Mouse (Mus musculus): ENCODE results near the gene Insr. TPM values are rescaled to one million over a fixed set of nuclear protein-coding genes. Genes with fewer than 3 reads are reported as not detected.
"Not testable (repeated sequence)": the region's sequence is repeated elsewhere in the genome, so short reads cannot be mapped to it uniquely, and the experiment has no call there.

Gene Insr
- polyA plus RNA-seq (2014; fragmentation: Nextera tagmentation; extraction: Ambion mirVana), result 39.2 and 45.7 TPM in 2 replicates

- Histone ChIP-seq H3K4me3 (ENCODE audit: low read depth, low read length) (peak within 1 kb of the TSS; percentile 93), H3K27me3 (ENCODE audit: control insufficient read depth, insufficient read depth, low read length) (no peaks in the 10 kb centered on the region), H3K4me1 (ENCODE audit: control insufficient read depth, insufficient read depth, low read length) (peaks cover 11% of the 10 kb centered on the region; the same call in 1 of the 2 replicates), H3K36me3 (ENCODE audit: control insufficient read depth, insufficient read depth, low read length) (no peaks in the 10 kb centered on the region), H3K9ac (ENCODE audit: low read depth, low read length) (peak within 1 kb of the TSS; percentile 98), H3K9me3 (replicated peaks; ENCODE audit: control insufficient read depth, low read length) (no peaks in the 10 kb centered on the region), H3K27ac (ENCODE audit: low read depth, low read length) (peak within 1 kb of the TSS; percentile 80), H3K4me2 (peak within 1 kb of the TSS; percentile 90)
- peak; percentile 93 for ATAC-seq (replicated peaks; ENCODE audit: insufficient number of reproducible peaks, low FRiP score, low TSS enrichment)
- WGBS (ENCODE audit: insufficient replicate concordance), result under 1% methylated on average over 55 of the region's 61 CpGs
Measured at GRCm38 (mm10) chr8:3278934-3279720, at the start of gene Insr. Insr (minus strand) TSS chr8:3279617.

- H3K4me2 ChIP-seq, result no peak overlapping the region
- H3K27me3 ChIP-seq (ENCODE audit: control insufficient read depth, insufficient read depth, low read length), result no peaks in the 10 kb centered on the region
- H3K36me3 ChIP-seq (ENCODE audit: control insufficient read depth, insufficient read depth, low read length), result no peaks in the 10 kb centered on the region
- H3K4me3 ChIP-seq (ENCODE audit: low read depth, low read length), result no peak overlapping the region
- H3K9ac ChIP-seq (ENCODE audit: low read depth, low read length), result no peak overlapping the region
- WGBS (ENCODE audit: insufficient replicate concordance), result 69% methylated on average over 8 of the region's 8 CpGs
- H3K27ac ChIP-seq (ENCODE audit: low read depth, low read length), result no peak overlapping the region
- ATAC-seq (replicated peaks; ENCODE audit: insufficient number of reproducible peaks, low FRiP score, low TSS enrichment), result no peak
- H3K9me3 ChIP-seq (replicated peaks; ENCODE audit: control insufficient read depth, low read length), result no peaks in the 10 kb centered on the region
- H3K4me1 ChIP-seq (ENCODE audit: control insufficient read depth, insufficient read depth, low read length), result no peaks in the 10 kb centered on the region
Measured at GRCm38 (mm10) chr8:3327538-3328245, 48.3 kb upstream of the Insr start.

GRCm38 (mm10) chr8:3327056-3327455, 47.6 kb upstream of the Insr start:
- H3K36me3 ChIP-seq (ENCODE audit: control insufficient read depth, insufficient read depth, low read length), result no peaks in the 10 kb centered on the region
- H3K27ac ChIP-seq (ENCODE audit: low read depth, low read length), result no peak overlapping the region
- H3K9me3 ChIP-seq (replicated peaks; ENCODE audit: control insufficient read depth, low read length), result no peaks in the 10 kb centered on the region
- ATAC-seq (replicated peaks; ENCODE audit: insufficient number of reproducible peaks, low FRiP score, low TSS enrichment), result no peak
- H3K27me3 ChIP-seq (ENCODE audit: control insufficient read depth, insufficient read depth, low read length), result no peaks in the 10 kb centered on the region
- no peak overlapping the region for H3K9ac ChIP-seq (ENCODE audit: low read depth, low read length)
- no peak overlapping the region for H3K4me2 ChIP-seq
- no peak overlapping the region for H3K4me3 ChIP-seq (ENCODE audit: low read depth, low read length)
- 63% methylated on average over 1 of the region's 1 CpGs for WGBS (ENCODE audit: insufficient replicate concordance)
- no peaks in the 10 kb centered on the region for H3K4me1 ChIP-seq (ENCODE audit: control insufficient read depth, insufficient read depth, low read length)

GRCm38 (mm10) chr8:3324253-3324652, 44.8 kb upstream of the Insr start:
- no peak overlapping the region for H3K27ac ChIP-seq (ENCODE audit: low read depth, low read length)
- no peaks in the 10 kb centered on the region for H3K4me1 ChIP-seq (ENCODE audit: control insufficient read depth, insufficient read depth, low read length)
- no peak overlapping the region for H3K4me3 ChIP-seq (ENCODE audit: low read depth, low read length)
- H3K27me3 ChIP-seq (ENCODE audit: control insufficient read depth, insufficient read depth, low read length), result no peaks in the 10 kb centered on the region
- ATAC-seq (replicated peaks; ENCODE audit: insufficient number of reproducible peaks, low FRiP score, low TSS enrichment), result no peak
- H3K4me2 ChIP-seq, result no peak overlapping the region
- no peaks in the 10 kb centered on the region for H3K36me3 ChIP-seq (ENCODE audit: control insufficient read depth, insufficient read depth, low read length)
- 60% methylated on average over 2 of the region's 2 CpGs for WGBS (ENCODE audit: insufficient replicate concordance)
- H3K9ac ChIP-seq (ENCODE audit: low read depth, low read length), result no peak overlapping the region
- no peaks in the 10 kb centered on the region for H3K9me3 ChIP-seq (replicated peaks; ENCODE audit: control insufficient read depth, low read length)

- 91% methylated on average over 8 of the region's 11 CpGs for WGBS (ENCODE audit: insufficient replicate concordance)
- not testable (repeated sequence) for H3K4me3 ChIP-seq (ENCODE audit: low read depth, low read length); H3K4me2 ChIP-seq; H3K27me3 ChIP-seq (ENCODE audit: control insufficient read depth, insufficient read depth, low read length); H3K27ac ChIP-seq (ENCODE audit: low read depth, low read length); H3K4me1 ChIP-seq (ENCODE audit: control insufficient read depth, insufficient read depth, low read length); H3K9ac ChIP-seq (ENCODE audit: low read depth, low read length); H3K36me3 ChIP-seq (ENCODE audit: control insufficient read depth, insufficient read depth, low read length); H3K9me3 ChIP-seq (replicated peaks; ENCODE audit: control insufficient read depth, low read length); ATAC-seq (replicated peaks; ENCODE audit: insufficient number of reproducible peaks, low FRiP score, low TSS enrichment)
Measured at GRCm38 (mm10) chr8:3319267-3319666, 39.9 kb upstream of the Insr start.

GRCm38 (mm10) chr8:3316585-3316984, 37.2 kb upstream of the Insr start:
- no peak for ATAC-seq (replicated peaks; ENCODE audit: insufficient number of reproducible peaks, low FRiP score, low TSS enrichment)
- whole genome bisulfite sequencing (ENCODE audit: insufficient replicate concordance), result 86% methylated on average over 5 of the region's 5 CpGs
- H3K36me3 ChIP-seq (ENCODE audit: control insufficient read depth, insufficient read depth, low read length), result no peaks in the 10 kb centered on the region
- H3K9ac ChIP-seq (ENCODE audit: low read depth, low read length), result no peak overlapping the region
- H3K4me2 ChIP-seq, result no peak overlapping the region
- H3K4me1 ChIP-seq (ENCODE audit: control insufficient read depth, insufficient read depth, low read length), result no peaks in the 10 kb centered on the region
- H3K9me3 ChIP-seq (replicated peaks; ENCODE audit: control insufficient read depth, low read length), result no peaks in the 10 kb centered on the region
- H3K27ac ChIP-seq (ENCODE audit: low read depth, low read length), result no peak overlapping the region
- no peaks in the 10 kb centered on the region for H3K27me3 ChIP-seq (ENCODE audit: control insufficient read depth, insufficient read depth, low read length)
- no peak overlapping the region for H3K4me3 ChIP-seq (ENCODE audit: low read depth, low read length)

- Histone ChIP-seq H3K27ac (ENCODE audit: low read depth, low read length) (no peak overlapping the region), H3K9ac (ENCODE audit: low read depth, low read length) (no peak overlapping the region), H3K36me3 (ENCODE audit: control insufficient read depth, insufficient read depth, low read length) (no peaks in the 10 kb centered on the region), H3K4me3 (ENCODE audit: low read depth, low read length) (no peak overlapping the region), H3K4me2 (no peak overlapping the region), H3K9me3 (replicated peaks; ENCODE audit: control insufficient read depth, low read length) (no peaks in the 10 kb centered on the region), H3K27me3 (ENCODE audit: control insufficient read depth, insufficient read depth, low read length) (no peaks in the 10 kb centered on the region), H3K4me1 (ENCODE audit: control insufficient read depth, insufficient read depth, low read length) (no peaks in the 10 kb centered on the region)
- 72% methylated on average over 2 of the region's 2 CpGs for WGBS (ENCODE audit: insufficient replicate concordance)
- ATAC-seq (replicated peaks; ENCODE audit: insufficient number of reproducible peaks, low FRiP score, low TSS enrichment), result no peak
Measured at GRCm38 (mm10) chr8:3314345-3314744, 34.9 kb upstream of the Insr start.

GRCm38 (mm10) chr8:3313843-3314242, 34.4 kb upstream of the Insr start:
- Histone ChIP-seq H3K4me3 (ENCODE audit: low read depth, low read length) (no peak overlapping the region), H3K4me1 (ENCODE audit: control insufficient read depth, insufficient read depth, low read length) (no peaks in the 10 kb centered on the region), H3K4me2 (no peak overlapping the region), H3K36me3 (ENCODE audit: control insufficient read depth, insufficient read depth, low read length) (no peaks in the 10 kb centered on the region), H3K9ac (ENCODE audit: low read depth, low read length) (no peak overlapping the region), H3K27me3 (ENCODE audit: control insufficient read depth, insufficient read depth, low read length) (no peaks in the 10 kb centered on the region), H3K27ac (ENCODE audit: low read depth, low read length) (no peak overlapping the region), H3K9me3 (replicated peaks; ENCODE audit: control insufficient read depth, low read length) (no peaks in the 10 kb centered on the region)
- 67% methylated on average over 3 of the region's 3 CpGs for WGBS (ENCODE audit: insufficient replicate concordance)
- ATAC-seq (replicated peaks; ENCODE audit: insufficient number of reproducible peaks, low FRiP score, low TSS enrichment), result no peak

Measured in heart, embryonic 11.5 days (tissue).